Mouse (Mus musculus) adrenal gland, adult 8-10 months (tissue): Measurements from ENCODE around the gene Proz. TPM values are rescaled to one million over a fixed set of nuclear protein-coding genes. Genes with fewer than 3 reads are reported as not detected.

Source experiments
- DNase-seq: peaks from one replicate; pipeline ENCODE4 v3.0.0; 2022
- total RNA-seq, 4 experiments: library from RNA; stranded (reverse); gene quantifications; 2 replicates each; pipeline ENCODE4 v1.2.4; 2022

Proz gene
- total RNA-seq, 4 experiments from 2014 or later, result 0.35 TPM; not detected in 3

- no peak for DNase-seq
Observed at GRCm38 (mm10) chr8:13107990-13108638, 47.4 kb downstream of the Proz start.

GRCm38 (mm10) chr8:13108967-13109366 lies 48.3 kb downstream of the Proz start:
- no peak for DNase-seq

GRCm38 (mm10) chr8:13109416-13109960 lies 48.8 kb downstream of the Proz start:
- DNase-seq, result peak; percentile 63

DNA sequence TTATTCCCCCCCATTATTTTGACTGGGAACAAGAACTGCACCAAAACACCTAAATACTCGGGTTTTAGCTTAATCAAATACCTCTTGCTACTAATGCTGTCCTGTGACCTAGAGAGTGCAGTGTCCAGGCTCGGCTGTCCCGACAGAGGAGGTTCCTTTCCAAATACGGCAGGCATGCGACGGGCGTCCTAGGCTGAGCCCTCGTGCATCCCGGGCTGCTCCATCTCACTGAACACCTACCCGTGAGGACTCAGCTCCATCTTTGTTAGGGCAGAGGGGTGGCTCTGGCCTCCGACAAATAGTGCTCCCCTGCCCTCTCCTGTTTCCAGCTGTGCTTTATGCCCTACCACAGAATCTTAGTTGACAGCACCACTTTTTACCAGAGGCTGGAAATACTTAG lies 51.2 kb downstream of the Proz start:
- DNase-seq, result no peak

- DNase-seq, result no peak
Observed at GRCm38 (mm10) chr8:13113232-13113631, 52.5 kb downstream of the Proz start.

DNA sequence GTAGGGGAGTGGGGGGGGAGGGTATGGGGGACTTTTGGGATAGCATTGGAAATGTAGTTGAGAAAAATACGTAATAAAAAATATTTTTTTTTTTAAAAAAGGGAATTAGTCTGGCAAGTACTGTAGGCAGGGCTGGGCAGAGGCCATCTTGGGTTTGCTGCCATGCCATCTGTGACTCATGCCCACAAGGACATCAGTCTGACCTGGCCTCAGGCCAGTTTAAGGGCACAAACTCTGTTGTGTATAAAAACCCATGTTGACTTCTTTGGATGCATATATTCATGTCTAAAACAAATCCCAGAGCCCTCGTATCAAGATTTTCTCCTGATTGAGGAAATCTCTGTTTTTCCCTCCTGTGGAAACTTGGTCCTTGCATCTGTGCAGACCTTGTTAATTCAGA lies 56.4 kb downstream of the Proz start:
- DNase-seq, result peak; percentile 80

DNA sequence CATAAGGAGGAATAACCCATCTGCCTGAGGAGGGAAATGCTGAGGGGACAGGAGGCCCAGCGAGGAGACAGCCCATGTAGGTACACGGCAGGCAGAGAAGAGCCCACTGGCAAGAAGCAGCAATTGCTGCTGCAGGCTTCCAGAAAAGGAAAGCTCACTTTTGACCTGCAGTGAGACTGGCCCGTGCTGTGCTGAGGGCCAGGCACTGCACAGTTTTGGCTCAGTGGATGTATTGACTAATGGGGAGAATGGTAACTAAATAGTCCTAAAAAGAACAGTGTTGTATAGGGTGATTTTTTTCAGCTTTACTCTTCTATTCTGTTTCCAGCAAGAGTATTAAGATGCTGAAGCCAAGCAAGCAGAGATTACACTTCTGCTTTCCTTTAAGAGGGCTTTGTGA lies 57.8 kb downstream of the Proz start:
- no peak for DNase-seq

- no peak for DNase-seq
Observed at GRCm38 (mm10) chr8:13120882-13121665, 60.4 kb downstream of the Proz start.

GRCm38 (mm10) chr8:13122887-13123421 lies 62.2 kb downstream of the Proz start:
- no peak for DNase-seq

DNA sequence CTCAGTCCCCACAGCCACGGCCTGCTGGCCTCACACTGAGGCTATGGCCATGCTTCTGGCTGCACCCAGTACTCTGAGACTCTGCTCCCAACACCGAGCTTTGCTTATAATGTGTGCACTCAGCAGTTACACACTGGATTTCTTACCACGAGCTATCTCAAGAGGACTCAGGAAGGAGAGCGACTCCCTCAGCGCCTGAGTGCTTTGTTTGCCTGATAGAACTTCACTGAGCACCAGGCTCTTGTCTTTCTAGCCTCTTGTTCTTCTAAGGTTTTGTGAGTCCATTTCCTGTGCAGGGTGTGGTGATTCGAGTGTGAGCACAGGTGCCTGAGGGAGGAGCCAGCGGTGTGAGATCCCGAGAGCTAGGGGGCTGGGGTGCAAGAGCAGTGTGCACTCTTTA lies 64.2 kb downstream of the Proz start:
- DNase-seq, result no peak

Other genes with a start within 250 kb of the Proz start
- gene Mcf2l, start 187.1 kb upstream of the Proz start, total RNA-seq, result 10 to 100 TPM; 21.8 to 48.2 (median 31.7) TPM
- gene F7, start 34.9 kb upstream of the Proz start, total RNA-seq, result 1 to 10 TPM in 1 of 4 experiments, under 1 TPM in 3; 0.38 to 1.1 (median 0.68) TPM
- 1 to 10 TPM in 2 of 4 experiments, under 1 TPM in 2; 0.52 to 1.9 (median 1.1) TPM for gene F10, start 23.6 kb upstream of the Proz start, total RNA-seq
- gene Pcid2, start 44.5 kb downstream of the Proz start, total RNA-seq, result 10 to 100 TPM; 24.1 to 33.3 (median 28.1) TPM
- 100 to 1,000 TPM; 160 to 191 (median 169) TPM for gene Cul4a, start 44.7 kb downstream of the Proz start, total RNA-seq
- gene Lamp1, start 98.2 kb downstream of the Proz start, total RNA-seq, result 100 to 1,000 TPM; 434 to 557 (median 482) TPM
- gene Grtp1, start 139.7 kb downstream of the Proz start, total RNA-seq, result 10 to 100 TPM; 15.0 to 30.3 (median 18.9) TPM
- gene Adprhl1, start 193.2 kb downstream of the Proz start, total RNA-seq, result 1 to 10 TPM in 3 of 4 experiments, under 1 TPM in 1; 0.34 to 3.9 (median 1.6) TPM
- gene Dcun1d2, start 227.2 kb downstream of the Proz start, total RNA-seq, result 10 to 100 TPM; 30.6 to 36.7 (median 33.9) TPM
- 10 to 100 TPM; 36.3 to 54.7 (median 46.7) TPM for gene Tmco3, start 227.3 kb downstream of the Proz start, total RNA-seq